Mouse (Mus musculus): ENCODE data around the gene Elavl3.

The Elavl3 gene

DNA sequence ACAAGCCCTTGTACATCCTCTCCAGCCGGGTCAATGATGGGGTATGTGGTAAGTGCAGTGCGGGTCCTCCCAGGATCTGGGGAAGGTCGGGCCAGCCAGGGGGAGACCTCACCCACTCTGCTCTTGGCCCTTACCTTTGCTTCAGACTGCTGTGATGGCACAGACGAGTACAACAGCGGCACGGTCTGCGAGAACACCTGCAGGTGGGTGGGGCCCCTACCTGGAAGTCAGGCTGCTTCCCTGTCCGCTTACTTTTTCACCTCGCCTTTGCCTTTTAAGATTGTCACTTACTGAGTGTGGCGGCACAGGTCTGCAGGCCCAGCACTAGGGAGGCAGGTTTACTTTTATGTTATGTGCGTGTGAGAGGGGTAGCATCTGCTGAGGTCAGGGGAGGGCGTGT lies 47.3 kb downstream of the Elavl3 start:
- DNase-seq (ENCODE audit: low spot score): no peak

DNA sequence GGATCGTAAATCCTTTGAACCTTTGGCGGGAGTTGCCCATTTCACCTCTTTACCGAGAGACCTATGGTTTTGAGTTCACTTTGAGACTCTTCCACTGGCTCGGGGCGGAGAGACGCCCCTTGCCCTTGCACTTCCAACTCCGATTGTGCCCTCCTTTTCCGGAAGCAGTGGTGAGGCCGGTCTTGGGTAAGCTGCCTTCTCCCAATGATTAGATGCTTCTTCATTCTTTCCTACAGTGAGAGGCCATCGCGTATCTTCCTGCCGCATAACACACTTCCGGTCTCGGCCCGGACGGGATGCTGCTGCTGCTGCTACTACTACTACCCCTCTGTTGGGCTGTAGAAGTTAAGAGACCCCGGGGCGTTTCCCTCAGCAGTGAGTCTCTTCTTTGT lies 48.7 kb downstream of the Elavl3 start:
- DNase-seq (ENCODE audit: low spot score): peak; percentile 61

DNA sequence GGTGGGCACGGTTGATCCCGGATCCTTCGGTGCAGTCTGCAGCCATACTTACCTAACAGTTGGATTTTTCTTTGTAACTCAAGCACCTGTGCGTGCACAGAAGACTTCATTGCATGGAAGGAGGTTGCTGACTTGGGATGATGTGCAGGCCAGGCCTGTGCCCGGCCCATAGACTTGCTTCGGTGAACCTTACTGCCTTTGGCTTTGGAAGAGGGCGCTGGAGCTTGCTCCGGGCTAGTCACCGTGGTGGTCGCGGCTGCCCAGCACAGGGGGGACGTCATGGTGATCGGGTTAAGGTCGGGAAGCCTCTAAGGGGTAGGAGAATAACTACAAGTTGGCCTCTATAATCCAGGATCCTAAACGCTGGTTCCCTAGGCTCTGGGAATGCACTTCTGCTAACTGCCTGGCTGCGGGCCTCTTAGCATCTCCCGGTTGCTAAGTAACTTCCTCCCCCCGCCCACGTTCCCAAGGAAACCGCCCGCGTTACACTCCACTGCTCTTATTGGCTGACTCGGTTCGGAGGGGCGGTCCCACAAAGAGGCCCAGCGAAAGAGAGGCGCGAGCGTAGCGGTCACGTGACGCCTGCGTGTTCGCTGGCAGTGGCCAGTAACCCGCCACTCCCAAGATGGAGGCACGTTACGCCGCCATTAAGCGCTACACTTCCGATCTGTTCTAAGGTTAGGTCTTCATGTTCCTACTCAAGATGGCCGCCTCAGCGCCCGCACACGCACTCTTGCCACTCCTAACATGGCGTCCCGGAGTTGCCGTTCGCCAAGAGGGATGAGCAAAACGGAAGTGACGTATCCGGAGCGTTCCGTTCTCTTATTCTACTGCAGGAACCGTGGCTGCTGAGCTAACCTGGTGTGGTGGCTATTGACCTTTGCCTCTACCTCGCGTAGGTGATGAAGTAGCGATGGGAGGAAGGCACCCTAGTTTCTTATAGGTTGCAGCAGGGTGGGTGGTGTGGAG lies 49.3 kb downstream of the Elavl3 start, which contains the start of the genes Ccdc151 and Prkcsh:
Gene Ccdc151, minus strand, starts transcription at position 441 of the 969 bp plus-strand sequence.
Gene Prkcsh, plus strand, starts transcription at position 613 of the 969 bp plus-strand sequence.
- peak; percentile 100 for DNase-seq (ENCODE audit: low spot score)

- no peak for DNase-seq (ENCODE audit: low spot score)
Observed at GRCm38 (mm10) chr9:22001633-22002032, 50.2 kb downstream of the Elavl3 start.

DNA sequence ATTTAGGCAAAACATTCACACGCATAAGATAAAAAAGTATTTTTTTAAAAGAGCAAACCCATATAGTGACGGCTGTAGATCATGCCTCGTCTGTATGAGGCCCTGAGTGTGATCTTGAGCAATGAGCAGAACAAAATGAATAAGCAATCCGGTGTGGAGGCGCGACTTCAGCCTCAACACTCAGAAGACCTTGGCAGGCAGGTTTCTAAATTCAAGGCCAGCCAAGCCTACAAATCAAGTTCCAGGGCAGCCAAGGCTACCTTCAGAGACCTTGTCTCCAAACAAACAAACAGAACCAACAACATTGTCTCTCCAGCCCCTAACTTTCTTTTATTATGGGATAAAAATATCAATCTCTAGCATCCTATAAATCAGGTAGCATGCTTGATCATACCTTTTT lies 51.5 kb downstream of the Elavl3 start:
- DNase-seq (ENCODE audit: low spot score): no peak

DNA sequence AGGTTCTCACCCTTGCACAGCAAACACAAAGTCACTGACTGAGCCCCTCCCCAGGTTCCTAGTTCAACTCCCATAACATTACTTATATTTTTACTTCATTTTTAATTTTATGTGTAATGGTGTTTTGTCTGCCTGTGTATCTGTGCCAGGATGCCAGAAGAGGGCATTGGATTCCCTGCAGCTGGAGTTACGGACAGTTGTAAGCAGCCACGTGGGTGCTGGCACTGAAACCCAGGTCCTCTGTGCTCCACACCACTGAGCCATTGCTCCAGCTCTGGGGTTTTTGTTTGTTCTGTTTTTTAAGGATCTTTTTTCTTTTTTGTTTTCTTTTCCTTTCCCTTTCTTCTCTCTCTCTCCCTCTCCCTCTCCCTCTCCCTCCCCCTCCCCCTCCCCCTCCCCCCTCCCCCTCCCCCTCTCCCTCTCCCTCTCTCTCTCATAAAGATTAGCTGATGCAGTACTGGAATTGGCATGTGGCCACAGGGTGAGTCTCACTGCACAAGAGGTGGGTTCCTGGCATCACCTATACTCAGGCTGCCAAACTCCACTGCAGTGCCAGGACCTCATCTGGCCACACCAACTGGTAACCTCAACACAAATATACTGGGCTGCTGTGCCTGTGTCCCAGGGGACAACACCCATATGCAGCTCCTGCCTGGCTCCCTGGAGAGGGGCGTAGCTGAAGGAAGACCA lies 55.5 kb downstream of the Elavl3 start:
- DNase-seq (ENCODE audit: low spot score): no peak

GRCm38 (mm10) chr9:21992227-21992626 lies 59.6 kb downstream of the Elavl3 start:
- no peak for DNase-seq (ENCODE audit: low spot score)

- no peak for DNase-seq (ENCODE audit: low spot score)
Observed at GRCm38 (mm10) chr9:21989230-21990110, 62.4 kb downstream of the Elavl3 start, which contains the start of gene Rgl3. Rgl3 (minus strand) TSS chr9:21989446.

GRCm38 (mm10) chr9:21988421-21989101 lies 63.3 kb downstream of the Elavl3 start:
- DNase-seq (ENCODE audit: low spot score): no peak

GRCm38 (mm10) chr9:21987592-21988342 lies 64.1 kb downstream of the Elavl3 start:
- DNase-seq (ENCODE audit: low spot score): no peak

- no peak for DNase-seq (ENCODE audit: low spot score)
Observed at GRCm38 (mm10) chr9:21983911-21984310, 67.9 kb downstream of the Elavl3 start.

DNA sequence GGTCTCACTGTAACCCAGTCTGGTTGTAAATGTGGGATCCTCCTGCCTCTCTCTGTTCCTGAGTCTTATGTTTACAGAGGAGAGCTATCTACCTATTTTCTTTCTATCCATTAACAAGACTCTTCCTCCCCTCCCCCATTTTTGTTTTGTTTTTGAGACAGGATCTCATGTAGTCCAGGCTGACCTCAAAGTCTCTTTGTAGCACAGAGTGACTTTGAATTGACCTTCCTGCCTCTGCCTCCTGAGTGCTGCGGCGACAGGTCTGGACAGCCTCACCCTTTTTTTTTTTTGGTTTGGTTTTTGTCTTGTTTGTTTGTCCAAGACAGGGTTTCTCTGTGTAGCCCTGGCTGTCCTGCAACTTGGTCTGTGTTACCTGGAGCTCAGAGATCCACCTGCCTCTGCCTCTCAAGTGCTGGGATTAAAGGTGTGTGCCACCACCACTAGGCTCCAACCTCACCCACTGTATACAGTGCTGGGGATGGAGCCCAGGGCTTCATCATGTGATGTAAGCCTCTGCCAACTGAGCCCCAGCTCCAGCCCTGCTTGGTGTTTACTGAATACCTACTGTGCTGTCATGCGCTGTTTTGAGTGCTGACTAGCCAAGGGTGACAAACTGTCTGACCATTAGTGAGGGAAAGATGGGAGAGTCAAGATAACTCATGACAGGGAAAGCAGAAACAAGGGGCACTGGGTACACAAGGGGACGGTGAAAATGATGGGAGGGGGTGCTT lies 73.3 kb downstream of the Elavl3 start:
- no peak for DNase-seq (ENCODE audit: low spot score)

DNA sequence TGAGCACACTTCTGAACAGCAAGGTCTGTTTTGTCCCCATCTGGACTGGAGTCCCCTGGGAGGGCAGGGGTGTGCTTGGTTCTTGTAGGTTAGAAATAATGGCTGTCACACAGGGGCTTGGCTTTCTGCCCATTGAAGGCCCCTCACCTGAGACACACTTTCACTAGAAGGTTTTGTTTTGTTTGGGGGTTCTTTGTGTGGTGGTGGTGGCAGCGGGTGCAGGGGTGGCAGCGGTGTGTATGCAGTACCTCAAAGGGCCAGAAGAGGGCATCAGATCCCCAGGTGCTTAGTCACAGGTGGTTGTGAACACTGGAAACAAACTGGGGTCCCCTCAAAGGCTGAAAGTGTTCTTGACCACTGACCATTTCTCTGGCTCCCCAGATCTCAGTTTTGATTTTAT lies 73.9 kb downstream of the Elavl3 start:
- DNase-seq (ENCODE audit: low spot score): no peak

- no peak for DNase-seq (ENCODE audit: low spot score)
Observed at GRCm38 (mm10) chr9:21977331-21977730, 74.5 kb downstream of the Elavl3 start.

DNA sequence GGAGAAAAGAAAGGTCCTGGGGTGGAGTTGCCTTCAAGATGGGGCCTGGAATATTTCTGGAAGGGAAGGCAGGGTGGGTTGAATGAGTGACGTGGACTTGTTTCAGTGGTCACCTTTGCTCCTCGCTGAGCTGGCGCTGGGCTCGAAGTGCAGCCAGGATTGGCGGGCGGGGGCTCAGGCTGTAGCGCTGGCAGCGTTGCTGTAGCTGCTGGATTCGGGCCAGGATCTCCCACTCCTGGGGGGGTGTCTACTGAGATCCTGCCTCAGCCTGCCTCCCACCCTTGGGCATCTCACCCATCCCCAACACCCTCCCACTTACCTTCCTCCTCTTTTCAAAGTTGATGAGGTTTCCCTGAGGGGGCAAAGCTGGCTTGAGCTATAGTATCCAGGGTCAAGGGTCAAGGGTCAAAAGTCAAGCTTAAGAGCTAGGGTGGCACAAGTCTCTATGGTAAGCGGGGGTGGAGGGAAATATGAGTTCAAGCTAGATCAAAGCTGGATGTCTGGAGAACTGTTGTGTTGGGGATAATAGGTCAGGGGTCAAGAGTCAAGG lies 75.1 kb downstream of the Elavl3 start:
- no peak for DNase-seq (ENCODE audit: low spot score)

GRCm38 (mm10) chr9:21969304-21969703 lies 82.5 kb downstream of the Elavl3 start:
- DNase-seq (ENCODE audit: low spot score): no peak

- no peak for DNase-seq (ENCODE audit: low spot score)
Observed at GRCm38 (mm10) chr9:21968883-21969282, 82.9 kb downstream of the Elavl3 start.
